Mouse (Mus musculus): Measurements from ENCODE around the gene Pradc1.

DNA sequence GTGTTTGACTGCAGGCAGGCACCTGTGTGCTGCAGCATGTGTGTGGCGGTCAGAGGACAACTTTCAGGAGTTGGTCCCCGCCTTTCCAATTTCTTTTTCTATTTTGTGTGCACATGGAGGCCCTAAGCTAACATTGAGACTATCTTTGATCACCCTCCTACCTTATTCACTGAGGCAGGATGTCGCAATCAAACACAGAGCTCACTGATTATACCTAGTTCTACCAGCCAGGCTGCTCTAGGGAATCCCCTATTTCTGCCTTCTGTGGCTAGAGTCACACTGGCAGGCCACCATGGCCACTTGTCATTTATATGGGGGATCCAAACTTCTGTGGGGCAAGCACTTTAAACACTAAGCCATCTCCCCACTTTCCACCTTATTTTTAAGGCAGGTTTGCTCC is 37.9 kb upstream of the Pradc1 start:
- TF ChIP-seq POLR2A (IDR thresholded peaks at IDR 0.05; ENCODE audit: extremely low read depth, insufficient read depth, low read length) = no peak
- no peak for TF ChIP-seq CTCF (IDR thresholded peaks at IDR 0.05; ENCODE audit: low read depth, low read length)
